Mouse (Mus musculus) liver, embryonic 11.5 days (tissue): ENCODE data around the gene 5330417C22Rik. TPM values are rescaled to one million over a fixed set of nuclear protein-coding genes. Genes with fewer than 3 reads are reported as not detected.

Experiments used
- ATAC-seq: fragments of 200-750 bp; cut with Nextera tagmentation; replicated peaks from 2 replicates; pipeline ENCODE4 v1.8.0; 2017; ENCODE audit warnings: moderate number of reproducible peaks, mild to moderate bottlenecking, moderate TSS enrichment, moderate library complexity; ENCODE audit not compliant: low FRiP score
- DNase-seq: peaks from one replicate; pipeline ENCODE4 v3.0.0-alpha.2; 2017; ENCODE audit warnings: low spot score
- H3K27ac ChIP-seq: fragments of 300-500 bp; sonication (generic); 2 replicates; pipeline ENCODE4 v1.5.1; 2014; ENCODE audit warnings: mild to moderate bottlenecking, low read depth, low read length, control low read depth
- H3K27me3 ChIP-seq: fragments of 300-500 bp; sonication (generic); replicated peaks from 2 replicates; pipeline ENCODE4 v1.6.1; 2014; ENCODE audit warnings: low read length, mixed read lengths; ENCODE audit not compliant: control insufficient read depth, insufficient read depth
- H3K36me3 ChIP-seq: fragments of 300-500 bp; sonication (generic); 2 replicates; pipeline ENCODE4 v1.6.1; 2014; ENCODE audit warnings: mild to moderate bottlenecking, low read length, moderate library complexity, mixed read lengths; ENCODE audit not compliant: control insufficient read depth, insufficient read depth
- H3K4me1 ChIP-seq: fragments of 300-500 bp; sonication (generic); replicated peaks from 2 replicates; pipeline ENCODE4 v1.6.1; 2014; ENCODE audit warnings: low read length, mixed read lengths; ENCODE audit not compliant: control insufficient read depth, insufficient read depth
- H3K4me2 ChIP-seq: fragments of 300-500 bp; sonication (generic); 2 replicates; pipeline ENCODE4 v1.6.1; 2014; ENCODE audit warnings: mild to moderate bottlenecking, control low read depth, moderate library complexity
- H3K4me3 ChIP-seq: fragments of 300-500 bp; sonication (generic); 2 replicates; pipeline ENCODE4 v1.5.1; 2014; ENCODE audit warnings: low read depth, low read length, control low read depth
- H3K9ac ChIP-seq: fragments of 300-500 bp; sonication (generic); 2 replicates; pipeline ENCODE4 v1.6.1; 2014; ENCODE audit warnings: low read depth, low read length, control low read depth
- H3K9me3 ChIP-seq: fragments of 300-500 bp; sonication (generic); 2 replicates; pipeline ENCODE4 v1.6.1; 2016; ENCODE audit warnings: low read length, inconsistent platforms, mixed read lengths; ENCODE audit not compliant: control insufficient read depth
- WGBS: fragments of 180-500 bp; shearing (Covaris S2); extraction: QIAGEN DNeasy Blood & Tissue Kit; methylation state at CpG from one replicate; pipeline ENCODE4 v1.1.7; 2014; 5-methylcytosine and 5-hydroxymethylcytosine counted together
- polyA plus RNA-seq: library from polyadenylated mRNA; unstranded; fragments of >200 nt; fragmentation: Nextera tagmentation; extraction: Ambion mirVana; gene quantifications from 2 replicates; pipeline ENCODE4 v1.2.1, GENCODE M21; 2014

Gene 5330417C22Rik
- polyA plus RNA-seq, 1 experiment from 2014 or later, result 0.10 TPM

- 86% methylated on average over 17 of the region's 17 CpGs for WGBS
- Histone ChIP-seq H3K4me2 (no peak overlapping the region), H3K9ac (no peak overlapping the region), H3K4me1 (no peaks in the 10 kb centered on the region), H3K9me3 (no peaks in the 10 kb centered on the region), H3K4me3 (no peak overlapping the region), H3K27ac (no peak overlapping the region), H3K27me3 (no peaks in the 10 kb centered on the region), H3K36me3 (peaks cover 42% of the 10 kb centered on the region)
- DNase-seq, result no peak
- ATAC-seq, result no peak
These were observed 100.5 kb downstream of the 5330417C22Rik start for GRCm38 (mm10) chr3:108435701-108436379.

- Histone ChIP-seq H3K9me3 (no peaks in the 10 kb centered on the region), H3K27me3 (no peaks in the 10 kb centered on the region), H3K4me2 (no peak overlapping the region), H3K4me1 (no peaks in the 10 kb centered on the region), H3K36me3 (peaks cover 47% of the 10 kb centered on the region), H3K27ac (no peak overlapping the region), H3K4me3 (no peak overlapping the region), H3K9ac (no peak overlapping the region)
- 73% methylated on average over 19 of the region's 19 CpGs for WGBS
- no peak for ATAC-seq
- no peak for DNase-seq
These were observed 102.3 kb downstream of the 5330417C22Rik start for GRCm38 (mm10) chr3:108433881-108434495.

DNA sequence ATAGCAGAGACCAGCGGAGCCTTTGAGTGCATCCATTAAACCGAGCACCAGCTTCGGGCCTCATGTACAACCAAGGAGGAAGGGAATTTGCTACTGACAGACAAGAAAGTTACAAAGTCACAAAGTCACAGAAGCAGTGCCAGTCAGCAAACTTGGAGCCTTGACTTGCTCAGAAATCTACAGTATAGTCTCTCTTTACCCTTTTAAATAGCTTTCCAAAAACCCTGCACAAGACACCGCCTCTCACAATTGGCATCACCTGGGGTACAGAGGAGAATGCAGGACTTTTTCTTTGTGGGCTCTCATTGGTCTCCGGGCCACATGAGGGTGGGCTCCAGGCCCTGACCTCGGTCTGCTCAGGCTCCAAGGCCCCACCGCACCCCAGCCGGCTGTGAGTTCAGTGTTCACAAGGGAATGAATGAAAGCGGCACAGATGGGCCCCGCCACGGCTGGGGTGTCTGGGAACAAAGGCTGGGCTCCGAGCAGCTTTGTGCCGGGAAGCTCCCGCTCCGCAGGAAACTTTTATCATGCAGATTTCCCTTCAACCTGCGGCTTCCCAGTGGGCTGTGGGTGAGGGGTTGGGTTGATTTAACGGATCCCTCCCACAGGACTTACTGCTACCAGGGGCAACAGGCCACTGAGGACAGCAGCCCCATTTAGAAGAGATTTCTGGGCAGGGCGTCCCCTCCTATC, 103.0 kb downstream of the 5330417C22Rik start:
- H3K27ac ChIP-seq, result no peak overlapping the region
- ATAC-seq (no peak), DNase-seq (no peak)
- no peaks in the 10 kb centered on the region for H3K9me3 ChIP-seq
- H3K27me3 ChIP-seq, result no peaks in the 10 kb centered on the region
- no peak overlapping the region for H3K9ac ChIP-seq
- H3K4me1 ChIP-seq, result no peaks in the 10 kb centered on the region
- 74% methylated on average over 18 of the region's 18 CpGs for WGBS
- no peak overlapping the region for H3K4me2 ChIP-seq
- H3K36me3 ChIP-seq, result peaks cover 54% of the 10 kb centered on the region
- no peak overlapping the region for H3K4me3 ChIP-seq

- Histone ChIP-seq H3K4me2 (no peak overlapping the region), H3K36me3 (peaks cover 58% of the 10 kb centered on the region), H3K9me3 (no peaks in the 10 kb centered on the region), H3K9ac (no peak overlapping the region), H3K27ac (no peak overlapping the region), H3K27me3 (no peaks in the 10 kb centered on the region), H3K4me3 (no peak overlapping the region), H3K4me1 (no peaks in the 10 kb centered on the region)
- WGBS, result 89% methylated on average over 13 of the region's 13 CpGs
- ATAC-seq (no peak), DNase-seq (no peak)
These were observed 103.7 kb downstream of the 5330417C22Rik start for GRCm38 (mm10) chr3:108432542-108433187.

GRCm38 (mm10) chr3:108425624-108426018, 110.7 kb downstream of the 5330417C22Rik start:
- H3K4me3 ChIP-seq, result no peak overlapping the region
- H3K27ac ChIP-seq, result no peak overlapping the region
- H3K4me2 ChIP-seq, result no peak overlapping the region
- no peak for DNase-seq
- no peaks in the 10 kb centered on the region for H3K27me3 ChIP-seq
- ATAC-seq, result no peak
- H3K9me3 ChIP-seq, result no peaks in the 10 kb centered on the region
- peaks cover 33% of the 10 kb centered on the region for H3K36me3 ChIP-seq
- peaks cover 4% of the 10 kb centered on the region; the same call in 1 of the 2 replicates for H3K4me1 ChIP-seq
- WGBS, result 87% methylated on average over 6 of the region's 6 CpGs
- H3K9ac ChIP-seq, result no peak overlapping the region

GRCm38 (mm10) chr3:108424944-108425623, 111.3 kb downstream of the 5330417C22Rik start:
- no peak overlapping the region for H3K27ac ChIP-seq
- H3K9ac ChIP-seq, result no peak overlapping the region
- peaks cover 32% of the 10 kb centered on the region for H3K36me3 ChIP-seq
- 85% methylated on average over 7 of the region's 7 CpGs for WGBS
- H3K4me3 ChIP-seq, result no peak overlapping the region
- DNase-seq (no peak), ATAC-seq (no peak)
- no peak overlapping the region for H3K4me2 ChIP-seq
- H3K27me3 ChIP-seq, result no peaks in the 10 kb centered on the region
- no peaks in the 10 kb centered on the region for H3K9me3 ChIP-seq
- H3K4me1 ChIP-seq, result peaks cover 4% of the 10 kb centered on the region; the same call in 1 of the 2 replicates

DNA sequence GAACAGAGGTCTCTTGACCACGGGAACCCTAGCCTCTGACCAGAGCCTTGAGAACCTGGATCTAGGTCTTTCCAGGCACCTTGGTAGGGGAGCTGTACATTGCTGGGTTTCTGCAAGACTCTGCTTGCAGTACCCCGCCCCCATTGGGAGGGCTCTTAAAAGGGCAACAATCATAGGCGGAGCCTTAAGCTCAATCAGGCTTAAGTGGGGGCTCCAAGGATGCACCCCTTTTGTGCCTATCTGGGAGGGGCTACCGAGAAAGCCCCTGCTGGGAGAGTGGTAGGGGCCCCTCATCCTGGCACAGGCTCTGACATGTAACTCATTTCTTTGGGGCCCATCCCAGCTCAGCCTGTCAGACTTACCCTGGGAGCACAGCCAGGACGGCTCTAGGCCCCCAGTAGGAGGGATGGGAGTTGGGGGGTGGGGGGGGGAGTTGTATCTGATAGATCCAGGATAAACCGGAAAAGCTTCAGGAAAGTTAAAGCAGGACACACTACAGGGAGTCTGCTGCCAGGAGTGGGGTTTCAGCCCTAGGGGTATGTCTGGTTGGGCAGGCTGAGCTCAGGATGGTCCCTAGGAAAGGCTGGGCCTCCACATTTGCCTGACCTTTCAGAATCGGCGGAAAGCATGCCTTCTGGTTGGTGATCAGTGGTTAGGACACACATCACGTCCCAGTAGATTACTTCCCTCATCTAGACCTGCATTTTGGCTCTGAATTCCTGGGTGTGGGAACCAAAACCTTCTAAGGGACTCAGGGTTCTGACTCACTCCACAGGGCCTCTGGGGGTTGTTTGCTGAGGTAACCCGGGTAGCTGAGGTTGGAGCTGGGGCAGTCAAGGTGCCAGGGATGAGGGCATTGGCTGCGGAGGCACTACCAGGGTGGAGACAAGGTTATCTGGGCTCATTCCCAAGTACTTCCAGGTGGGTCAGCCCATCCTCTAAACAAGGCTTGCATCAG, 112.2 kb downstream of the 5330417C22Rik start:
- Histone ChIP-seq H3K27me3 (no peaks in the 10 kb centered on the region), H3K4me1 (peaks cover 4% of the 10 kb centered on the region; the same call in 1 of the 2 replicates), H3K4me2 (0 out of 2 replicates have a peak overlapping the region, but pooled peaks have one; percentile 15), H3K9ac (no peak overlapping the region), H3K36me3 (peaks cover 27% of the 10 kb centered on the region), H3K4me3 (no peak overlapping the region), H3K27ac (no peak overlapping the region), H3K9me3 (no peaks in the 10 kb centered on the region)
- 24% methylated on average over 11 of the region's 11 CpGs for WGBS
- DNase-seq (no peak), ATAC-seq (peak; percentile 55)
